Mouse (Mus musculus): ENCODE results near the gene Atl2. TPM values are rescaled to one million over a fixed set of nuclear protein-coding genes. Genes with fewer than 3 reads are reported as not detected.
A peak's percentile ranks its signal among the peaks of the same experiment; 100 is the strongest.

Atl2 gene
- polyA plus RNA-seq, 1 experiment from 2014 or later: 29.7 TPM

GRCm38 (mm10) chr17:79897666-79898065 lies 1.7 kb upstream of the Atl2 start:
- peaks cover 27% of the 10 kb centered on the region for H3K4me1 ChIP-seq (replicated peaks)
- H3K36me3 ChIP-seq (replicated peaks): no peaks in the 10 kb centered on the region
- ATAC-seq (ENCODE audit: insufficient read depth): no peak
- H3K27me3 ChIP-seq: peaks cover 34% of the 10 kb centered on the region
- no peak overlapping the region for H3K9ac ChIP-seq
- H3K9me3 ChIP-seq (replicated peaks): no peaks in the 10 kb centered on the region
- no peak overlapping the region for H3K4me2 ChIP-seq
- no peak overlapping the region for H3K27ac ChIP-seq (replicated peaks)
- 44% methylated on average over 3 of the region's 3 CpGs for WGBS (ENCODE audit: insufficient replicate concordance)
- H3K4me3 ChIP-seq (replicated peaks): no peak overlapping the region

GRCm38 (mm10) chr17:79894971-79895882 lies 696 bp downstream of the Atl2 start:
- H3K4me1 ChIP-seq (replicated peaks): peaks cover 51% of the 10 kb centered on the region
- WGBS (ENCODE audit: insufficient replicate concordance): under 1% methylated on average over 76 of the region's 100 CpGs

GRCm38 (mm10) chr17:79894054-79894453 lies 1.9 kb downstream of the Atl2 start:
- Histone ChIP-seq H3K27ac (replicated peaks) (peak overlapping the region; percentile 96), H3K4me2 (peak overlapping the region; percentile 91), H3K36me3 (replicated peaks) (no peaks in the 10 kb centered on the region; the same call in 1 of the 2 replicates), H3K4me1 (replicated peaks) (peaks cover 60% of the 10 kb centered on the region), H3K9me3 (replicated peaks) (no peaks in the 10 kb centered on the region), H3K4me3 (replicated peaks) (peak overlapping the region; percentile 99), H3K9ac (peak overlapping the region; percentile 98), H3K27me3 (peaks cover 30% of the 10 kb centered on the region)
- ATAC-seq (ENCODE audit: insufficient read depth): no peak
- 17% methylated on average over 4 of the region's 4 CpGs for WGBS (ENCODE audit: insufficient replicate concordance)

More at GRCm38 (mm10) chr17:79894971-79895882, 696 bp downstream of the Atl2 start:
- Histone ChIP-seq H3K27ac (replicated peaks) (peak overlapping the region; percentile 96), H3K9ac (peak overlapping the region; percentile 98), H3K4me2 (peak overlapping the region; percentile 91), H3K36me3 (replicated peaks) (no peaks in the 10 kb centered on the region; the same call in 1 of the 2 replicates), H3K27me3 (peaks cover 30% of the 10 kb centered on the region), H3K4me3 (replicated peaks) (peak overlapping the region; percentile 99), H3K9me3 (replicated peaks) (no peaks in the 10 kb centered on the region)
- ATAC-seq (ENCODE audit: insufficient read depth): peak; percentile 73

DNA sequence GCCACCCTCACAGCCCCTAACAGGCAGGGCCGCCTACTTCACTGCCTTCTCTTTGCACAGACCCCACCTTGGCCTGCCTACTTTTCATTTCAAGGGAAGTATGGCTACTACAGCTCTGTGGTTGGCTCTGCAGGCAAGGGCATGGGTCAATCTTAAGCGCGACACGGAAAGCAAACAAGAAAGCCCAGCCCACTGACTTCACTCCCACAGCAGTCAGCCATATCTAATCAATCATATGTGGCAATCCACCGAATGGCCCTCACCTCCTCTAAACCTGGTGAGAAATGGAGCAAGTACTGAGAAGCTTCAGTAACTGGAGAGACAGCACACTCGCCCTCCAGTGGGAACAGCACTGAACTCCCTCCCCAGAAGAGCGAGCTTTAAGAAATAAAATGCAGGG lies 4.0 kb downstream of the Atl2 start:
- H3K4me1 ChIP-seq (replicated peaks): peaks cover 68% of the 10 kb centered on the region
- H3K27ac ChIP-seq (replicated peaks): peak overlapping the region; percentile 45; the same call in 1 of the 2 replicates
- H3K4me2 ChIP-seq: peak overlapping the region; percentile 91
- no peaks in the 10 kb centered on the region for H3K9me3 ChIP-seq (replicated peaks)
- ATAC-seq (ENCODE audit: insufficient read depth): no peak
- H3K9ac ChIP-seq: no peak overlapping the region
- peak overlapping the region; percentile 17; the same call in 1 of the 2 replicates for H3K4me3 ChIP-seq (replicated peaks)
- H3K36me3 ChIP-seq (replicated peaks): no peaks in the 10 kb centered on the region; the same call in 1 of the 2 replicates
- H3K27me3 ChIP-seq: peaks cover 8% of the 10 kb centered on the region
- WGBS (ENCODE audit: insufficient replicate concordance): 28% methylated on average over 7 of the region's 7 CpGs

DNA sequence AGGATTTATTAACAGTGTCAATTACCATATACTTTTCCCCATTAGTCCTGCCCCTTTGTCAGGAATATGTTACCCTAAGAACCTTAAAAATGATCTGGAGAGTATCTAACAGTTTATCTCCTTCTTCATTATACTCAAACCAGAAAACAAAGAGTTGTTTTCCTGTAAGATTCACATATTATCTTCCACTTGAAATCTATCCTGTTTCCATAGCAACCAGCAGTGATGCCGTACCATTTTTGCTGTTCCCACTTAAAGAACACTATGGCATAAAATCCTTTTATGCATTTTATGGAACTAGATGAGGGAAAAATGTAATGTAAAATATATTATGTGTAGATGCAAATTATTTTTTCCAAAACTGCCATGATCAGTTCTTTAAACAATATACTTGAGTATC lies 8.0 kb downstream of the Atl2 start:
- Histone ChIP-seq H3K27ac (replicated peaks) (no peak overlapping the region), H3K36me3 (replicated peaks) (no peaks in the 10 kb centered on the region; the same call in 1 of the 2 replicates), H3K27me3 (no peaks in the 10 kb centered on the region), H3K9me3 (replicated peaks) (no peaks in the 10 kb centered on the region), H3K4me3 (replicated peaks) (no peak overlapping the region), H3K4me1 (replicated peaks) (peaks cover 51% of the 10 kb centered on the region), H3K4me2 (no peak overlapping the region), H3K9ac (no peak overlapping the region)
- no peak for ATAC-seq (ENCODE audit: insufficient read depth)
- WGBS (ENCODE audit: insufficient replicate concordance): 82% methylated on average over 1 of the region's 1 CpGs

DNA sequence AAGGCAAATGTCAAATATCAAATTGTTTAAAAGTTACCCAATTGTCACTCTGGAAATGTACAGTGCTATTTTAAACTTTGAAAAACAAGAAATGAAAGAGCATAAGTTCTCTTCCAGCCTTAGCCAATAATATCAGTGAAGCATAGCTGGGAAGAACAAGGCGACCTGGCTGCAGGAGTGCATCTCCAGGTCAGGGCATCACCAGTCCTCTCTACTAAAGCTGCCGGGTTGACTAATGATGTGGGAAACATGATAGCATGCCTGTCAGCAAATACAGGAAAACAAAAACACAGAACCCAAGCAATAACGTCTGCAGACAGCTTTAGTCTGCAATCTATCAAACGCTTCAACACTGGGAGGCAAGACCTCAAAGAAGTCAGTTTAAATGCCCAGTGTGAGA lies 12.7 kb downstream of the Atl2 start:
- ATAC-seq (ENCODE audit: insufficient read depth): no peak
- WGBS (ENCODE audit: insufficient replicate concordance): 41% methylated on average over 4 of the region's 4 CpGs
- no peak overlapping the region for H3K9ac ChIP-seq
- no peaks in the 10 kb centered on the region for H3K36me3 ChIP-seq (replicated peaks)
- H3K27ac ChIP-seq (replicated peaks): no peak overlapping the region
- H3K4me2 ChIP-seq: no peak overlapping the region
- peaks cover 17% of the 10 kb centered on the region for H3K4me1 ChIP-seq (replicated peaks)
- H3K4me3 ChIP-seq (replicated peaks): no peak overlapping the region
- no peaks in the 10 kb centered on the region for H3K27me3 ChIP-seq
- no peaks in the 10 kb centered on the region for H3K9me3 ChIP-seq (replicated peaks)

GRCm38 (mm10) chr17:79865027-79865426 lies 30.9 kb downstream of the Atl2 start:
- Histone ChIP-seq H3K9me3 (replicated peaks) (no peaks in the 10 kb centered on the region), H3K4me1 (replicated peaks) (no peaks in the 10 kb centered on the region), H3K27me3 (no peaks in the 10 kb centered on the region), H3K36me3 (replicated peaks) (peaks cover 62% of the 10 kb centered on the region), H3K27ac (replicated peaks) (no peak overlapping the region), H3K4me3 (replicated peaks) (no peak overlapping the region), H3K9ac (no peak overlapping the region), H3K4me2 (no peak overlapping the region)
- no peak for ATAC-seq (ENCODE audit: insufficient read depth)
- 86% methylated on average over 5 of the region's 5 CpGs for WGBS (ENCODE audit: insufficient replicate concordance)

DNA sequence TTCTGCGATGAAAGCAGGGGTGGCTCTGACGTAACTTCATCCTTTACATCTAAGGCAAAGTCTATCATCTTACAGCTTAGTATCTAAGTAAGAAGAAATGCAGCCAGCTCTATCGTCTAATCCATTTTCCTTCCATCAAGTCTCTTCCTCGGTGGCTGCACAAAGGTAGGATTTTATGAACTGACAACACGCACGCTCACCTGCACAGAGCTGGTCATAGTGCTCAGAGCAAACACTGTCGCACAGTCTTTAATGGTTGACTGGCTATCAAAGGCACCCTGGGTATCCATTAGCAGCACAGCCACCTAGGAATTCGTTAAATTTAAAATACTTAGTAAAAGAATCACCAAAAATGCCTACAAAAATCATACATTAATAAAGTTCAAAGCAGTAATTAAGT lies 31.4 kb downstream of the Atl2 start:
- H3K4me2 ChIP-seq: no peak overlapping the region
- H3K4me1 ChIP-seq (replicated peaks): no peaks in the 10 kb centered on the region
- no peaks in the 10 kb centered on the region for H3K27me3 ChIP-seq
- ATAC-seq (ENCODE audit: insufficient read depth): no peak
- no peak overlapping the region for H3K4me3 ChIP-seq (replicated peaks)
- no peaks in the 10 kb centered on the region for H3K9me3 ChIP-seq (replicated peaks)
- no peak overlapping the region for H3K9ac ChIP-seq
- H3K36me3 ChIP-seq (replicated peaks): peaks cover 63% of the 10 kb centered on the region
- H3K27ac ChIP-seq (replicated peaks): no peak overlapping the region
- 92% methylated on average over 8 of the region's 8 CpGs for WGBS (ENCODE audit: insufficient replicate concordance)

DNA sequence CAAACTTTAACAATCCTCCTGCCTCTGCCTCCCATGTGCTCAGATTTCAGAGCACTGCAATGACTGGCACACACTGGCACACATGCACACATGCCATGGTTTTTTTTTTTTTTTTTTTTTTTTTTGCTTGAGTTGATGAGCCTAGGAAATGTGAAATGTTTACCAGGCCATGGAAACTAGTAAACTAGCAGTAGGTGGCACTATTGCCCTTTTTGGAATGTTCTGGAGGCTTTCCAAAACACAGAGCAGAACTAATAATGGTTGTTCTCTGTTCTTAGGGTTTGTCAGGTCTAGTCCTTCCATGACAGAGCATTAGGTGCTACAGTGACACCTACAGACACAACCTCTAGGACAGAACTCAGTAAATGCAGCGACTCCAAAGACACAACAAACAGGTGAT lies 33.9 kb downstream of the Atl2 start:
- Histone ChIP-seq H3K27me3 (no peaks in the 10 kb centered on the region), H3K9me3 (replicated peaks) (no peaks in the 10 kb centered on the region), H3K4me3 (replicated peaks) (no peak overlapping the region), H3K9ac (no peak overlapping the region), H3K4me2 (no peak overlapping the region), H3K4me1 (replicated peaks) (no peaks in the 10 kb centered on the region), H3K27ac (replicated peaks) (no peak overlapping the region), H3K36me3 (replicated peaks) (peaks cover 82% of the 10 kb centered on the region)
- no peak for ATAC-seq (ENCODE audit: insufficient read depth)
- WGBS (ENCODE audit: insufficient replicate concordance): 76% methylated on average over 1 of the region's 1 CpGs

DNA sequence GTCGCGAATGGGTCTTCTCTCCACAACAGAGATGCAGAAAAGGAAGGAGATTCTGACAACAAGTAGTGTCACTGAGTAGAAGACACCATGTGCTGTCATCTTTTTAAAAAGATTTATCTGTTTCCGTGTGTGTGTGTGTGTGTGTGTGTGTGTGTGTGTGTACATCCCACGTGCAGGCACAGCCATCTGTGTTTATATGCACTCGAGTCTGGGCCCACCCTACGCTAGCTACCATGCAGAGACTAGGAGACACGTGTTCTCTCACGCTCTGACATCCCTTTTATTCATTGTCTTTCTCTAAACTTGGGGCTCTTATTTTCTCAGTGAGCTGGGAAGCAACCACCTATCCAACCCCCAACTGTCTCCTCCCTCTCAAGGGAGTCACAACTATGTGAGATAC lies 40.4 kb downstream of the Atl2 start:
- H3K4me3 ChIP-seq (replicated peaks): no peak overlapping the region
- no peaks in the 10 kb centered on the region for H3K9me3 ChIP-seq (replicated peaks)
- peaks cover 91% of the 10 kb centered on the region for H3K36me3 ChIP-seq (replicated peaks)
- no peak overlapping the region for H3K4me2 ChIP-seq
- WGBS (ENCODE audit: insufficient replicate concordance): 86% methylated on average over 8 of the region's 8 CpGs
- no peaks in the 10 kb centered on the region for H3K27me3 ChIP-seq
- H3K27ac ChIP-seq (replicated peaks): no peak overlapping the region
- H3K9ac ChIP-seq: no peak overlapping the region
- no peak for ATAC-seq (ENCODE audit: insufficient read depth)
- no peaks in the 10 kb centered on the region for H3K4me1 ChIP-seq (replicated peaks)

- Histone ChIP-seq H3K27ac (replicated peaks) (no peak overlapping the region), H3K4me2 (no peak overlapping the region), H3K27me3 (0 out of 2 replicates have a peak, but pooled peaks cover 3% of the 10 kb centered on the region), H3K9ac (no peak overlapping the region), H3K4me1 (replicated peaks) (no peaks in the 10 kb centered on the region), H3K36me3 (replicated peaks) (peaks cover 59% of the 10 kb centered on the region), H3K9me3 (replicated peaks) (no peaks in the 10 kb centered on the region), H3K4me3 (replicated peaks) (no peak overlapping the region)
- no peak for ATAC-seq (ENCODE audit: insufficient read depth)
- 90% methylated on average over 5 of the region's 5 CpGs for WGBS (ENCODE audit: insufficient replicate concordance)
These were observed 47.5 kb downstream of the Atl2 start for GRCm38 (mm10) chr17:79848385-79848784.
